Mouse (Mus musculus) WW6 (cell line): ENCODE results near the gene Ahcy.
"Not testable (repeated sequence)": the region's sequence is repeated elsewhere in the genome, so short reads cannot be mapped to it uniquely, and the experiment has no call there.

Experiments used
- DNase-seq: peaks from one replicate; pipeline ENCODE4 v3.0.0-alpha.2; 2013; ENCODE audit warnings: low read depth, low spot score

The Ahcy gene

DNA sequence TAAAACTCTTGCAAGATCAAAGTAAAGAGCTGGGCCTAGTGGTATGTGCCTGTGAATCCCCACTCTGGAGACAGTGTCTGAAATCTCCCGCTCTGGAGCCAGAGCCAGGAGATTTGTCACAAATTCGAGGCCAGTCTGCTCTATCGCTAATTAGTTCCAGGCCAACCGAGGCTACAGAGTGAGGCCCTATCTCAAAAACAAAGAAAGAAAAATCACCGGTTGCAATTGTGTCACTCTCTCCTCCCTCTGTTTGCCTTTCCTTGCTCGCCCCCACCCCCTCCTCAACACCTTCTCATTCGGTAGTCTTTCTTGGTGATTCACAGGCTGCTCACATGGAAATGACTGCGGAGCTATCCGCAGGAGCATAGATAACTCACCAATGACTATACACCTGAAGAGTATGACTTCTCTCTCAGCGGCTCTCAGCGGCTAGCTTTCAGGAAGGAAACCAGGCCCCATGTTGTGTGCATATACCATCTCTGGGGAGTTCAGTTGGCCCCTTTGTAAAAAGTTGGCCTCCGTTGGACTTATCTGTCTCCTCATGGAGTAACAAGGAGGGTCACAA, 551 bp upstream of the Ahcy start:
- DNase-seq, result no peak

DNA sequence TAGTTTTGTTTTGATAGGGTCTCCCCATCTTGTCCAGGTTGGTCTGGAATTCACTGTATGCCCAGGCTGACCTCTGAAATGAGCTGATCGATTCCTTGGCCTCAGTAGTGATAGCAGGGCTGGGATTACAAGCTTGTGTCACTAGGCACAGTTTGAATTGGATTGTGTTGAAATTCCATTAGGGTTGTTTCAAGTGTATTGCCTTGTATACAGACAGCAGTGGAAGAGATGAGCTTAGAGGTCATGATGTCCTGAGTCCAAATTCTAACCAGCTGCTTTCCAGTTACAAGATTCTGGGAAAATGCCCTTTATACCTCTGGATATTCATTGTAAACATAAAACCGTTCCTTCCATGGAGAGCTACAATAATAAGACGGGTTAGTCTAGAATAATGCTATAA, 950 bp downstream of the Ahcy start:
- DNase-seq, result no peak

DNA sequence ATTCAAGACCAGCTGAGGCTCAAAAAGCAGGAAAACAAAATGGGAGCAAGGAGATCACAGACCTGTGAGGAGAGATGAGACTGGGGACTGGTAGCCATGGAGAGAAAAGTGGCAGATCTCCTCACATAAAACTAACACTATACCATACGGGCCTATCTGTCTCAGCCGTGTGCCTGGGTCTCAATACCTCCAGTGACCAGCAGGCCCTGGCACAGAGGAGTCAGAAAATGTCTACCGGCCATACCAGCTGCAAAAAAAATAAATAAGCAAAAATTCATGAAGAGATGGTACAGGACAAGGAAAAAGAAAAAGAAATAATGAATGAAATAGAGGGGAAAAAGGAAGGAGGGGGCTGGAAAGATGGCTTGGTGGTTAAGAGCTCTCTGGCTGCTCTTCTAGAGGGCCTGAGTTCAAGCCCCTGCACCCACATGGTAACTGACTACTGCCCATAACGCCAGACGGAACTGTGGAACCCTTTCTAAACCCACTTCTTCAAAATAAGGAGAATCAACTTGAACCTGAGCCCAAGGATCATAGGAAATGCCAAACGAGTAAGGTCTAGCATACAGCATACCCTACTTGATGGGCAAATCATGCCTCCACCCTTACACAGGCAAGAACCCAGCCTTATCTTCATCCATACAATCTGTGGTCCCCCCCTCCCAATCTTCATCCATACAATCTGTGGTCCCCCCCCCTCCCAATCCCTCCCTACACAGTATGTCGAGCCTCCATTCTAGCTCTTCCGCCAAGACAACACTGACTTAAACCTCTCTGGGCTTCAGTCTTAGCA, 1.7 kb downstream of the Ahcy start:
- DNase-seq, result no peak

DNA sequence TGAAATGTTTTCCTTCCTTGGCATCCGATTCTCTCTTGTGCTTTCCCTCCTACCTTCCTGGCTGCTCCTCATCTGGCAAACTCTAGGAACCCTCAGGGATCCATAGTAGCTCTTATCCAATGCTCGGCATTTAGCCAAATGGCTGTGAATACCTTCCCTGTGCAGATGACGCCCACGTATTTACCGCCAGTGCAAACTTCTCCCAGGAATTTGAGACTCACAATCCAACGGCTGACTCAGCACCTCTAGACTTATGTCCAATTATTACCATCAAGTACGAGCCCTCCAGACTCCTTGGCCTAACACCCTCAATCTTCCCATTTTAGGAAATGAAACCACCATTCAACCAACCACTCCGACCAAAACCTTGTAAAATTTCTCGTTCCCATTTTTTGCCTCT, 3.3 kb downstream of the Ahcy start:
- no peak for DNase-seq

DNA sequence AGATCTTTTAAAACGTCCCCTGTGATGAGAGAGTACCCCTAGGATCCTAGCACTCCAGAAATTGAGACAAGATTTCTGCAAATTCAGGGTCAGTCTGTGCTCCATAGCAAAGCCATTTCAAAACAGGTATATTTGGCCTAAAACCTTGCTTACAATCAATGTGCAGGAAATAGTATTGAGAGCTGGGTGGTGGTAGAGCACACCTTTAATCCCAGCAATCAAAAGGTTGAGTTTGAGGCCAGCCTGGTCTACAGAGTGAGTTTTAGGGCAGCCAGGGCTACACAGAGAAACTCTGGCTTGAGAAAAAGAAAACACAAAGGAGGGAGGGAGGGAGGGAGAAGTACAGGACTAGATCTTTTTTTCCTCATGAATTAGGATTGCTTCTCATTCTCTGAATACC, 16.9 kb downstream of the Ahcy start:
- no peak for DNase-seq

DNA sequence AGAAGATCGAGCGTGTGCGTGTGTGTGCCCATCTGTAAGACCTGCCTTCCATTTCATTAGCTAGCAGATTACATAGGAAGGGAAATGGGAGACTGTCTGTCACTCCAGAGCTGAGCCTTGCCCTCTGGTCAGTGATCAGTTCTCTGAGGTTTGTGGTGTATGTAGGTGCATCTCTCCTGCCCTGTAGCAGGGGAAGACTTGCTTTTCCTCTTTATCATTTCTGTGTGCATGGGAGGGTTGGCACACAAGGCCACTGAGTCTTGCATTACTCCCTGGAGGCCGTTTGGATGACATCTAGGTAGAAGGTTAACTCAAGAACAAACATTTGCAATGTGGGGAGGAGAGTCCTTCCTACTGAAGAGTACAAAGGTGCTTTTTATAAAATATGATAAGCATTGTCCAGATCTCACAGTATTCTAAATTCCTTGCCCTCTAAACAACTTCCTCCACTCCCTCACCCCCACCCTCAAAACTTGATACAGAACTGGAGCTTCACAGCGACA, 18.2 kb downstream of the Ahcy start:
- DNase-seq, result no peak

DNA sequence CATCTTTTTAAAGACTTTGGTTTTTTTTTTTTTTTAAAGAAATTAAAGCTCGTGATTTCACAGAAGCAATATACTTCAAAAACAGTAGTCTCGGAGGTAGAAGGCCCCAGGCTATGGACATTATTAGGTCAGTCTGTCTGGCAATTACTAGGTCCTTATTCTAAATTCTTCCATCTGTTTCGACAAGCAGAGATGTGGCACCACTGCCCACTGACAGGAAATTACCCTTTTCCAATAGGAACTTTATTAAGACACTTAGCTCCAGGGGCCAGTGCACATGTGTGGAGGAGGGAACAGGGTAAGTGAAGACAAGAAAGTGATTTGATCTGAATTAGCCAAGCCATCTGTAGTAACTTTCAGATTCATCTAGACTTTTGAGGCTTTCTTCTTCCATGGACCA, 19.6 kb downstream of the Ahcy start:
- no peak for DNase-seq

DNA sequence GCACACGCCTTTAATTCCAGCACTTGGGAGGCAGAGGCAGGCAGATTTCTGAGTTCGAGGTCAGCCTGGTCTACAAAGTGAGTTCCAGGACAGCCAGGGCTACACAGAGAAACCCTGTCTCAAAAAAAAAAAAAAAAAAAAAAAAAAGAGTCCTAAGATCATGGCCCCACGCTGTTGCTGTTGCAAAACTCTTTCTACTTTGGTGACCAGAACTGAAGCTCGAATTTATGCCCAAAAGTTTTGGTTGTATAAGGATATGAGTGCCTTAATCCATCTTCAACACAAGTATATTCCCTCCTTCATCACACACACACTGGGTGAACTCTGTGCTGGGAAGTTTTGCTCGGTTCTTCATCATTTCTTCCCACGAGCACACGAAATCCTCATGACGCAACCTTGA, 20.8 kb downstream of the Ahcy start:
- DNase-seq, result not testable (repeated sequence)

DNA sequence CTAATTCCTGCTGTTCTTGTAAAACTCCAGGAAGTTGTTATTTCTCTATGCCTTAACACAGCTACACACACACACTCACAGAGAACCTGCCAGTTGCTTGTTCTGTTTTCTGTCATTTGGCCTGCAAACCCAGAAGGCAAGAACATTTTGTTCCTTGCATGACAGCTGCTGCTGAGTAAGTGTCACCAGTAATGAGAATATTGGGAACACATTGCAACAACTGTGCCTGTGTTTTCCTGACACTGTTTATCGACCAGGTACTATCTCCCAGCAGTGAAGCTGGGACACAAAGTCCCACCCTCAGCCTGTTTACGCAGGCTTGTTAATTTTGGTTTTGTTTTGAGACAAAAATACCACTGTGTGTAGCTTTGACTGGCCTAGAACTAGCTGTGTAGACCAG, 21.6 kb downstream of the Ahcy start:
- DNase-seq, result no peak

DNA sequence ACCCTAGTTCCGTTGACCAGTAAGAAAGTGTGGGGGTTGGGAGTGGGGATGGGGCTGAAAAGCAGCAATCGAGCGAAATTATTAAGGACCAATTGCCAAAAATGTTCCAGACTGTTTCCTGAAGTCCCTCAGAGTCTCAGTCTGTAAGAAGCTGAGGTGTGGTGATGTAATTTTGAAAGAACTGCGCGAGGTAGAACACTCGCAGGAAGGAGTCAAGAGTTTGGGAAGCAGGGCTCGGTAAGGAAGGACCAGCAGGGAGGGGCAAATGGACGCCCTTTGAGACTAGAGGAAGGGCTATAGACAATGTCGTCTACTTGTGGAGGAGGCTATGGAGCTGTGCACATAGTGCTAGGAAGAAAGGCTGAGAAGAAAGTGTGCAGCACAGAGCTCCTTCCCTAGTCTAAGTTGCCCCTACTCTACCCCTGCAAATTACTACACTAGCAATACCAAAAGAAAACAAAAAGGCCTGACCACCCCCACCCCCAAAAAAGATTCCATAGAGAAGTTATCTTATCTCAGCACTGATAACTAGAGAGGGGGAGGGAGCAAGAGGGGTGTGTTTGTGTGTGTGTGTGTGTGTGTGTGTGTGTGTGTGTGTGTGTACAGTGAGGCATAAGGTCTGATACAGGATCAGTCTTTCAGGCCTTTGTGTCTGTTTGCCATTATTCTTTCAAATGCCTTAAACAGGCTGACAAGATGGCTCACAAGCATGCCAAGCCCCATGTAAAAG, 22.5 kb downstream of the Ahcy start:
- DNase-seq, result no peak

DNA sequence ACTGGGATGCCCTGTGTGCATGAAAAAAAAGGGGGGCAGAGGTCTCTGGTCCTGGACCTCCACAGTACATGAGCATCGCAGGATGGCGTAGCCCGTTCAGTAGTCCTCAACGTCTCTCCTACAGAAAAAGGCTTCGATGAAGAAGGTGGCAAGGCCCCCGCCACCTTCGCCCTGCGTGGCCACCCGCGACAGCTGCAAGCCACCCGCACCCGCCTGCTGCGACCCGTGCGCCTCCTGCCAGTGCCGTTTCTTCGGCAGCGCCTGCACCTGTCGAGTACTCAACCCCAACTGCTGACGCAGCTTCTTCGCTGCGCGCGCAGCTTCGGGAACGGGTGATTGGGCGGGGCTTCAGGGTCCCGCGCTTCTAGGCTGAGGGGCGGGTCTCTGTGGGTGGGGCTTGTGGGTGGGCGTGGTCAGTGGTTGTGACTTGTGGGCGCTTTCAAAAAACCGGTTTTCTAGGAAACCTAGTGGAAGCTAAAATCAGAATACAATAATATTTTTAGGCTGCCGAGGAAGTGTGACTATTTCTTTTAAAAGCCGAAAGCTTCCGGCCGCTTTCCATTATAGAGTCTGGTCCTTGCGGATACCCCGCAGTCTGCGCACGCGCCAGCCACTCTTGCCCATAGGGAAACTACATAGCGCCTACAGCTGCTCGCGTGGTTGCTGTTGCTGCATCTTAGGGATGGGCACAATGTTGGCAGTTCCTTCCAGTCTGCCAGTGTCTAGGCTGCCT, 23.6 kb downstream of the Ahcy start:
- DNase-seq, result peak; percentile 71

DNA sequence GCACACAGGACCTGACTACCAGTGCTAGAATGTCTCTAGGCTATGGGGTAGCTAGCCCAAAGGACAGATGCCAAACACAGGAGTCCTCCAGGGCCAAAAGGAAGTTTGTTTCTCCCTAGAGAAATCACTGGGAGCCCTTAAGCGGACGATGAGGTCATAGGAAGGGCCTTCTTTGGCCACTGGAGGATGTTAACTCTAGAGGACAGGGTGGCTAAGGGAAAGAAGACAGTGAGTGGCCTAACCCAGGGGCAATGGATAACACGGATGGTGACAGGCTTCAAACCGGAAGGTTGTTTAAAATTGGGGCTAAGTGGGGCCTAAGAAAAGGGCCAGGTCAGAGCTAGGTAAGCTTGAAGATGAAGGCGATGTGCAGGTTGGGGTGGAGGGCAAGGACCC, 24.2 kb downstream of the Ahcy start:
- no peak for DNase-seq

DNA sequence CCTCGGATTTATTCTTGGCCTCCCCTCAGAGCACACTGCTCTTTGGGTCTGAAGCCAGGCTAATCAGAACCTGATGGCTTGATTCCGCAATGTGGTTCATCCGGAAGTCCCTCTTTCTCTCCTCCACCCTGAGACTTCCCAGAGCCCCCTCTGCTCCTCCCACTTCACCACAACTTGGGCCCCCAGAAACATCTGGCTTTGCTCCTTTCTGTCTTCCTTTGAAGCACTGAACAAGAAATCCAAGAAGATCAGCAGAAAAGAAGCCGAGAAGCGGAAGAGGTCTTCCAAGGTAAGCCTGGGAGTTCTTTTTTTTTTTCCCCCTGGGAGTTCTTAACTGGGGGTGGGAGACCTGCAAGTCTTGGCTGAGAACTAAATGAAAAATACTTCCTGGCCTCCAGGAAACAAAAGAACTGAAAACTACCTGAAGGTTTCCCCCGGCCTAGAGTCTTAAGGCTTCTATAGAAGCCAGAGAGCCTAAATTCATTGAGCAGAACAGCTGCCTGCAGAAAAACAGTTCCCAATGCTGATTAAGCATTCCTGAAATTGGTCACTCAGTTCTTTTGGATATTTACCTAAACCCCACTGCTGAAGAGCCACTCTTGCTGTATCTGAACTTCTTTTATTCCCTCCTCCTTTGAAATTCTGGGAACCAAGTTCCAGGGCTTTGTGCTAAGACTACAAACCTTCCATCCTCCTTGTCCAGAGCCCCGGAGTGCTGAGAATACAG, 26.7 kb downstream of the Ahcy start:
- no peak for DNase-seq

DNA sequence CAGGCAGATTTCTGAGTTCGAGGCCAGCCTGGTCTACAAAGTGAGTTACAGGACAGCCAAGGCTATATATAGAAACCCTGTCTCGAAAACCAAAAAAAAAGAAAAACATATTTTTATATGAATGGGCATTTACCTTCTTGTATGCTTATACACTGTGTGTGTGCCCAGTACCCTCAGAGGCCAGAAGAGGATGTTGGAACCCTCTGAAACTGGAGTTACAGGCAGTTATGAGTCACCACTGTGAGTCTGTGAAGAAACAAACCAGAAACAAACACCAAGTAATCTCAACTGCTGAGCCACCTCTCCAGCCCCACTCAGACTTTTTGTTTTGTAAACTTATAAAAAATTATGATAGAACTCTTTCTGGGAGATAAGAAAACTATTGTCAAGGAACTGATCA, 27.5 kb downstream of the Ahcy start:
- no peak for DNase-seq

DNA sequence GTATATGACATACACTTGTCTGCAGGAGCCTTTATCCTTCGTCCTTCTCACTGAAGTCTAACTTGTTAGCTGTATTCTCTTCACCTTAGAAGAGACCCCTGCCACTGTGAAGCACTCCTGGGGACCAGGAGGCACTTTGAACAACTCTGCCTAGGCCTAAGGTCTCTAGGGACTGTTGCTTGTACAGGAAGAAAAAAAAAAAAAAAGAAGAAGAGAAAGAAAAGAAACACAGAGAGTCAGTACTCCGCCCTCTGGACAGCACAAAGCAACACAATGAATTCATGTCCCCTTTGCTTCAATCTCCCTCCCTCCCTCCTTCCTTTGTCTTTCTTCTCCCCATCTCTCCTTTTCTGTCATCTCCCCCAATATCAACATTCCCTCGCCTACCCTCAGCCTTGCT, 29.2 kb downstream of the Ahcy start:
- no peak for DNase-seq

DNA sequence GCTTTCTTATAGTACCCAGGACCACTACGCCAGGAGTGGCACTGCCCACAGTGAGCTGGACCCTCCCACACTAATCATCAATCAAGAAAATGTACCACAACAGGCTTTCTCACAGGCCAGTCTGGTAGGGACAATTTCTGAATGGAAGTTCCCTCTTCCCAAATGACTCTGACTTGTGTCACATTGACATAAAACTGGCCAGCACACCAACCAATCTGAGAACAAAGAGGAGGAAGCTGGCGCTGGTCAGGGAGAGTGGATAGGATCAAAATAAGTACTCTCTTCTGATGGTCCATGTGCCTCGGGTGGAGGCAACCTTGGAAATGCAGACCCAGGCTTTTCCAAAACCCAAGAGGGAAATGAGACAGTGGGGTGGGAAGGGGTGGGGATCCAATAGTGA, 29.8 kb downstream of the Ahcy start:
- no peak for DNase-seq

DNA sequence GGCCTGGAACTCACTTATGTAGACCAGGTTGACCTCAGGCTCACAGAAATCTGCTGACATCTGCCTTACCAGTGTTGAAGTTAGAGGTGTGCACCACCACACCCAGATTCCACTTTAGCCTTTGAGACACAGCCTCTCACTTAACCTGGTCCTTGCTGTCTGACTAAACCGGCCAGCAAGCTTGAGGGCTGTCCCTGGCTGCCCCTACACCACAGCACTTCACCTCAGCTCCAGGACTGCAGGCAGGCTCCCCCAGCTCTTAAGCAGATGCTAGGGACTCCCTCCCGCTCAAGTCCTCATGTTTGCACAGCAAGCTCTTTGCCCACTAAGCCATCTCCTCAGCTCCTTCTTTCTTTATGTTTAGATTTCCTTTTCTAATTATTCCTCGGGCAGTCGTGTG, 34.3 kb downstream of the Ahcy start:
- DNase-seq, result no peak

DNA sequence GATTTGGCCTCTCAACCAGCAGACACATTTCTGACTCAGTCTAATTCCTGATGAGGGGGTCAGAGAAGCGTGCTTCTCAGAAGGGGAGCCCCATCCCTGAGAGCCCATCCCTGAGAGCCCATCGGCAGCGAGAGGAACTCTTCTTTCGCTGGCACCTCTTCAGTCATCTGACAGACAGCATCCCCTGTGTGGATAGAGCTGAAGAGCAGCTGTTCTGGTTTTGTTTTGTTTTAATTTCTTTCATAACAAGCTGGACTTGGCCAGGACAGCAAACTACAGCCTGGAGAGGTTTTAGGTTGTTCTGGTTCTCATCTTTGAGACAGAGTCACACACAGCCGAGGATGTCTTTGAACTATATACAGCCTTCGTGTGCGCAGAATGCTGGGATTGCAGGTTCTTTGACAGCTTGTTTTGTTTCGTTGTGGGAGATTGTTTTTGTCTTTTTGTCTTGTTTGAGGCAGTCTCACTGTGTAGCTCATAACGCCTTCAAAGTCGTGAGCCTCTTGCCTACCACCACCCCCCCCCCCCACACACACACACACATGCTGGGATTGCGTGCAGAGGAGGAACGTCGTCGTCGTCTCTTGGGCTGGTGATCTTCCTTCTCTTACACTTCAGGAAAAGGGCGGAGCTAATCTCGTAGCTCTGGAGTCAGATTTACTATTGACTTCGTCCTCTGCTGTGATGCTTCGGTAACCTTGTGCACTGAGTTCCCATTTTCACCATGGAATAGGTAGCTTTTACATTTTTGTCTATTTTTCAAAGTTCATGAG, 41.2 kb downstream of the Ahcy start:
- DNase-seq, result no peak

DNA sequence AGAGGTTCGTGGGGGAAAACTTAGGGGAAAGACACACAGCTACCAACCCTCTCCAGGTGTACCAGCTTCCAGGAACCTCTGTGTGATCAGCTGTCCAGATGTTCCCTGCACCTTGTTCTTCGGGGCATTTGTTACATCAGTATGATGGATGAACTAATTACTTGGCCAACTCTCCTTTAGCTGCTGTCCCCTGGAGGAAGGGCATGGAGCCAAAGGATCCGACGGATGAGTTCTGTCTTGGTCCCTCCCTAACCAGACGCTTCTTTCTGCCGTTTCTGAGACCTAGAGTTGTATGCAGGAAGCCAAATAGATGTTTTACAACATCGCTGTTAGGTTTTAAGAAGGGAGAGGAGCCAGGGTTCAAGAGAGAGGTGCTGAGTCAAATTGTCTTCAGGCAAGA, 43.5 kb downstream of the Ahcy start:
- no peak for DNase-seq

DNA sequence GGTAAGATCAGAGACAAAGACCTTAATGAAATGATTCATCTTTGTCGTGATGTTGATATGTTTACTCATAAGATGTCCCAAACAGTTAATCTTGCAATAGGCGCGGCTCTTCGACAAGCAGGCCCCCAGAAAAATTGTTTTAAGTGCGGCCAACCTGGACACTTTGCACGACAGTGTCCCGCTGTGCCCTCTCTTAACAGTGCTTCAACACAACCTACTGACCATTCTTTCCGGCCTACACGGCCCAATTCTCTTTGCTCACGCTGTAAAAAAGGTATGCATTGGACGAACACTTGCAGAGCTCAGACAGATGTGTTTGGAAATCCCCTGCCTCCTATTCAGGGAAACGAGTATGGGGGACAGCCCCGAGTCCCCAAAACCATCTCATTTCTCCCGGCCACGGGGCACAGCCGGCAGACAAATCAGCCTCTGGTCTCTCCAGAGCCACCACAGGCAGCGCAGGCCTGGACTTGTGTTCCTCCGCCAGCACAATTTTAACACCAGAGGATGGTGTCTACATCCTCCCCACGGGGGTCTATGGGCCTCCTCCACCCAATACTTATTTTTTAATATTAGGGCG, 54.0 kb downstream of the Ahcy start:
- DNase-seq, result not testable (repeated sequence)
